Mouse (Mus musculus): Measurements from ENCODE around the gene Med20. TPM values are rescaled to one million over a fixed set of nuclear protein-coding genes. Genes with fewer than 3 reads are reported as not detected.

Gene Med20
- total and polyA plus RNA-seq, 3 experiments = 45.7 to 62.6 TPM; not detected in 1

DNA sequence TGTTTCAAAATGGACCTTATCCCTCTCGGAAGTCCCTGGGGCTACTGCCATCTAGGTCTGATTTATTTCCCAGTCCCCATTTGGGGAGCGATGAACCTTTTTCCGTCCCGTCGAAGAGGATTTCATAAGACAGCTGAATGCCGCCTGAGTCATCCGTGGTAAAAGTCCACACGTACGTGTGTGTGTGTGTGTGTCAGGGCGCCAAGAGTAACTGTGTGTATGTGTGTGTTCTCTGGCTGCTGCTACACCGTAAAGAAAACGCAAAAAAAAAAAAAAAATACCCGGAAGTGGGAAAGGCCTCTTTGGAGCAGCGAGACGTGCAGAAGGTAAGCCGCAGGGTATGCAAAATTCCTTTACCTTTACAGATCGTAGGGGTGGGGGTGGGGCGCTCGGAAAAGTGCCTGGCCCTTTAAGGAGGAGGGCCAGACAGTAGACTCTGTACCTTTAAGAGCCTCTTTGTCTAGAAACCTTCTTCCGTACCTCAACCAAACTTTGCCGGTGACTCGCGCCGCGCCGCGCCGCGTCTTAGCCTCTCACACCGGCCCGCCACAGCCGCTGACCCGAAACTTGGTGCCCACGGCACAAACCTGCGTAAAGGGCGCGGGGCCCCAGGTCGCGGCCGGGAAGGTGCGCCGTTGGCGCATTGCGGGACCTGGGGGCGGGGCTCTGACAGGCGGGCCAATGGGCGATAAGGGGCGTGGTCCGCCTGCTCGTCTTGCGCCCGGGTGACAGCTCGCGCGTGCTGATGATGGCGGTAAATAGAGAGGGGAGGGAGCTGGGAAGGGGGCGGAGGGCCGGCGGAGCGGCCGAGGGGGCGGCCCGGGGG lies 17.7 kb downstream of the Med20 start:
- peaks cover 8 to 23% of the 10 kb centered on the region in 2 experiments for H3K4me1 ChIP-seq (ENCODE audit: control insufficient read depth in 1 of 2, insufficient read depth in 2 of 2, low read length in 2 of 2)
- peaks cover 17% of the 10 kb centered on the region for H3K79me2 ChIP-seq (ENCODE audit: control insufficient read depth, insufficient read depth, low read length, poor library complexity)
- H3K9me3 ChIP-seq (replicated peaks; ENCODE audit: insufficient read depth, low read length) = no peaks in the 10 kb centered on the region
- H3K36me3 ChIP-seq (ENCODE audit: control insufficient read depth in 1 of 2, insufficient read depth in 2 of 2, low read length in 2 of 2) = peaks cover 1 to 21% of the 10 kb centered on the region in 2 experiments
- TF ChIP-seq POLR2AphosphoS2 (IDR thresholded peaks at IDR 0.05; ENCODE audit: low read length) = peak; percentile 77
- TF ChIP-seq EP300 (IDR thresholded peaks at IDR 0.05; ENCODE audit: low read depth in 1 of 2, low read length in 2 of 2) = 0 out of 4 replicates have a peak, but pooled peaks of 1 of the 2 experiments have one; percentile 6
- TF ChIP-seq HCFC1 (IDR thresholded peaks at IDR 0.05; ENCODE audit: low read depth, low read length) = peak; percentile 76
- 0 out of 2 replicates have a peak, but pooled peaks have one; percentile 23 for TF ChIP-seq ETS1 (IDR thresholded peaks at IDR 0.05; ENCODE audit: low read depth, low read length)
- TF ChIP-seq BHLHE40 (IDR thresholded peaks at IDR 0.05; ENCODE audit: borderline replicate concordance, low read depth, low read length) = peak; percentile 72
- no peak for TF ChIP-seq UBTF (IDR thresholded peaks at IDR 0.05; ENCODE audit: borderline replicate concordance, insufficient read depth, low read depth, low read length)
- no peak for TF ChIP-seq MAFK (IDR thresholded peaks at IDR 0.05; ENCODE audit: borderline replicate concordance, low read depth, low read length)
- peak; percentile 57 for TF ChIP-seq NELFE (IDR thresholded peaks at IDR 0.05; ENCODE audit: low read depth, low read length)
- TF ChIP-seq MXI1 (IDR thresholded peaks at IDR 0.05; ENCODE audit: low read depth, low read length) = peak; percentile 74
- TF ChIP-seq ZMIZ1 (IDR thresholded peaks at IDR 0.05; ENCODE audit: low read depth, low read length) = peak; percentile 70; the same call in 1 of the 2 replicates
- peak; percentile 78 for TF ChIP-seq ELF1 (IDR thresholded peaks at IDR 0.05; ENCODE audit: low read depth, low read length)
- peak; percentile 43; the same call in 1 of the 2 replicates for TF ChIP-seq CHD2 (IDR thresholded peaks at IDR 0.05; ENCODE audit: low read length)
- TF ChIP-seq MYB (IDR thresholded peaks at IDR 0.05; ENCODE audit: low read depth, low read length) = no peak
- TF ChIP-seq GABPA (IDR thresholded peaks at IDR 0.05; ENCODE audit: low read depth, low read length) = no peak
- no peak for TF ChIP-seq USF1 (IDR thresholded peaks at IDR 0.05; ENCODE audit: low read depth, low read length)
- TF ChIP-seq TBP (IDR thresholded peaks at IDR 0.05; ENCODE audit: low read depth, low read length) = 0 out of 2 replicates have a peak, but pooled peaks have one; percentile 14
- peak; percentile 44; the same call in 1 of the 2 replicates for TF ChIP-seq NRF1 (IDR thresholded peaks at IDR 0.05; ENCODE audit: insufficient read depth, low read depth, low read length, poor library complexity, severe bottlenecking)
- TF ChIP-seq CHD1 (IDR thresholded peaks at IDR 0.05; ENCODE audit: low read depth, low read length) = no peak
- peak; percentile 89 for TF ChIP-seq SIN3A (IDR thresholded peaks at IDR 0.05; ENCODE audit: low read length)
- 0 out of 2 replicates have a peak, but pooled peaks have one; percentile 82 for TF ChIP-seq MAZ (IDR thresholded peaks at IDR 0.05; ENCODE audit: low read depth, low read length)
- TF ChIP-seq KAT2A (conservative IDR thresholded peaks at IDR 0.05; ENCODE audit: low read depth, low read length) = no peak; the same call in 1 of the 2 replicates
- TF ChIP-seq ZNF384 (IDR thresholded peaks at IDR 0.05; ENCODE audit: low read depth, low read length) = peak; percentile 92
- peak in 1 of 2 experiments; percentile 52; a peak in 1 of 4 replicates for TF ChIP-seq POLR2A (IDR thresholded peaks at IDR 0.05; ENCODE audit: control insufficient read depth in 1 of 2, insufficient read depth in 1 of 2, low read depth in 1 of 2, low read length in 2 of 2, poor library complexity in 1 of 2)
- no peak for TF ChIP-seq TCF12 (IDR thresholded peaks at IDR 0.05; ENCODE audit: low read depth, low read length)
- peak; percentile 0; the same call in 1 of the 2 replicates for TF ChIP-seq MAX (IDR thresholded peaks at IDR 0.05; ENCODE audit: low read length)
- TF ChIP-seq USF2 (IDR thresholded peaks at IDR 0.05; ENCODE audit: borderline replicate concordance in 1 of 2, insufficient read depth in 1 of 2, low read depth in 1 of 2, low read length in 2 of 2) = no peak
- peak overlapping the region; percentile 93 for H3K27ac ChIP-seq (ENCODE audit: control insufficient read depth, low read depth, low read length)
- H3K9ac ChIP-seq (ENCODE audit: control insufficient read depth, low read depth, low read length, poor library complexity, severe bottlenecking) = peak overlapping the region; percentile 92
- peak overlapping the region; percentile 49 to 93 for H3K4me3 ChIP-seq (ENCODE audit: control insufficient read depth in 1 of 2, insufficient read depth in 1 of 2, low read depth in 2 of 2, low read length in 2 of 2)
- no peaks in the 10 kb centered on the region for H3K27me3 ChIP-seq (ENCODE audit: control insufficient read depth in 1 of 2, insufficient read depth in 2 of 2, low read length in 2 of 2)
- DNase-seq (ENCODE audit: low read depth, low spot score) = peak; percentile 97
